Mouse (Mus musculus): ENCODE results near the gene Gm21188. TPM values are rescaled to one million over a fixed set of nuclear protein-coding genes. Genes with fewer than 3 reads are reported as not detected.

The Gm21188 gene
- 0.06 TPM in 2 replicates for polyA plus RNA-seq (2012; rRNA removed)

GRCm38 (mm10) chr13:120052085-120052484 is at the start of gene Gm21188:
TSS of gene Gm21188 (minus strand) at chr13:120052194.

GRCm38 (mm10) chr13:120026911-120027310 is 25.1 kb downstream of the Gm21188 start, which contains the start of gene Gm36079:
TSS of gene Gm36079 (minus strand) at chr13:120027011.

Other genes starting within 250 kb of the Gm21188 start
- gene AF067063, start 222.0 kb downstream of the Gm21188 start, polyA plus RNA-seq (2012; rRNA removed), result not detected in 2 replicates
- not detected in 2 replicates for gene D13Ertd608e, start 216.2 kb downstream of the Gm21188 start, polyA plus RNA-seq (2012; rRNA removed)
- gene Tcstv1, start 157.4 kb downstream of the Gm21188 start, polyA plus RNA-seq (2012; rRNA removed), result not detected in 2 replicates
- gene Gm21761, start 122.9 kb downstream of the Gm21188 start, polyA plus RNA-seq (2012; rRNA removed), result not detected in 2 replicates
- gene B020031M17Rik, start 101.4 kb downstream of the Gm21188 start, polyA plus RNA-seq (2012; rRNA removed), result not detected in 2 replicates
- gene Gm36079, start 25.2 kb downstream of the Gm21188 start, polyA plus RNA-seq (2012; rRNA removed), result not detected in 2 replicates
- not detected in 2 replicates for gene Gm20767, start 88.1 kb upstream of the Gm21188 start, polyA plus RNA-seq (2012; rRNA removed)
- gene Gm21818, start 120.2 kb upstream of the Gm21188 start, polyA plus RNA-seq (2012; rRNA removed), result not detected in 2 replicates
- gene Gm21762, start 163.8 kb upstream of the Gm21188 start, polyA plus RNA-seq (2012; rRNA removed), result not detected in 2 replicates
- gene Gm21731, start 186.9 kb upstream of the Gm21188 start, polyA plus RNA-seq (2012; rRNA removed), result not detected in 2 replicates
- gene AF067061, start 210.9 kb upstream of the Gm21188 start, polyA plus RNA-seq (2012; rRNA removed), result not detected in 2 replicates
- 0.11 and 0.17 TPM in 2 replicates for gene BC147527, start 248.2 kb upstream of the Gm21188 start, polyA plus RNA-seq (2012; rRNA removed)

All from central nervous system, embryonic 14 days (tissue).